16 mouse cellular contexts compared by ENCODE assay signal in genomic region chr16:31164125-31164524, GRCm38 (mm10). TPM values are rescaled to one million over a fixed set of nuclear protein-coding genes. Genes with fewer than 3 reads are reported as not detected.
A peak's percentile ranks its signal among the peaks of the same experiment; 100 is the strongest.
DNase-seq lines count a peak whose midpoint lies in the region; ATAC-seq lines count a peak whose summit lies in the region.
"Had no signal": no experiment of that assay in that cellular context is flagged by ENCODE, and none has a peak within 500 bp of the region (broad histone marks: within the 10 kb centered on the region; RNA-seq: fewer than 3 reads in every experiment).

No protein-coding gene starts in this region.

- ATAC-seq in cerebellum, adult (ENCODE audit: insufficient number of reproducible peaks, low FRiP score, low TSS enrichment) = no peak
- ATAC-seq in inflammation-experienced regulatory T-cells, adult 6 months = no peak
- ATAC-seq: activated CD4-positive, CD25-positive, alpha-beta regulatory T cell, adult 4 months; CD4-positive, CD25-positive, alpha-beta regulatory T cell, adult 4 months; forebrain, postnatal 0 days; intestine, embryonic 16.5 days; Patski had no signal

- DNase-seq in cerebellum, adult 11-12 months = peak; percentile 24
- DNase-seq in cerebellum, postnatal 10 days = peak; percentile 38 to 50
- DNase-seq in cerebellum, postnatal 4 days (ENCODE audit: low spot score in 2 of 2) = no peak
- peak; percentile 36 to 39 for DNase-seq in cerebellum, postnatal 14 days
- no peak for DNase-seq in thymus, postnatal 0 days (ENCODE audit: low spot score)
- DNase-seq: adrenal gland, postnatal 14 days; B cell, adult 2 months; forebrain, postnatal 0 days; heart, adult 2 months; kidney, adult 2 months had no signal

RNA-seq across cellular contexts. Expression of gene Acap2, which starts 36.9 kb away (rescaled TPM):
- polyA plus RNA-seq in thymus, postnatal 0 days (2015; fragmentation: Nextera tagmentation; extraction: Ambion mirVana) = 15.2 and 16.2 TPM in 2 replicates
- polyA plus RNA-seq in inflammation-experienced regulatory T-cells, adult 6 months (2017; shearing (Covaris generic)) = 10 to 100 TPM; 10.7 to 13.1 (median 11.1) TPM

Comparison
In these comparisons a context has a peak if more than half of its experiments do, and no peak if none do; other contexts are left out.
1. DNase-seq: peak in cerebellum, adult 11-12 months (single experiment), cerebellum, postnatal 10 days (2 of 2) and cerebellum, postnatal 14 days (2 of 2); none in cerebellum, postnatal 4 days (0 of 2) and thymus, postnatal 0 days (single experiment).